Mouse (Mus musculus) frontal cortex, adult 2 months (tissue): ENCODE data around the gene Sult6b2. TPM values are rescaled to one million over a fixed set of nuclear protein-coding genes. Genes with fewer than 3 reads are reported as not detected.

Source experiments
- DNase-seq, 2 experiments: peaks; one replicate each; pipeline ENCODE4 v3.0.0; 2022; ENCODE audit warnings: low spot score in 1 of 2; ENCODE audit errors: extremely low spot score in 1 of 2
- polyA plus RNA-seq: library from polyadenylated mRNA; depleted of rRNA; stranded (reverse); fragments of >200 nt; gene quantifications from 2 replicates; pipeline ENCODE4 v1.2.3, GENCODE M21; 2012

The Sult6b2 gene
- polyA plus RNA-seq, 1 experiment: 0.22 TPM

- DNase-seq: no peak
Measured at GRCm38 (mm10) chr6:142779812-142780573, 24.3 kb downstream of the Sult6b2 start.

GRCm38 (mm10) chr6:142779045-142779811 lies 25.1 kb downstream of the Sult6b2 start:
- peak in 1 of 2 experiments; percentile 78 for DNase-seq

DNA sequence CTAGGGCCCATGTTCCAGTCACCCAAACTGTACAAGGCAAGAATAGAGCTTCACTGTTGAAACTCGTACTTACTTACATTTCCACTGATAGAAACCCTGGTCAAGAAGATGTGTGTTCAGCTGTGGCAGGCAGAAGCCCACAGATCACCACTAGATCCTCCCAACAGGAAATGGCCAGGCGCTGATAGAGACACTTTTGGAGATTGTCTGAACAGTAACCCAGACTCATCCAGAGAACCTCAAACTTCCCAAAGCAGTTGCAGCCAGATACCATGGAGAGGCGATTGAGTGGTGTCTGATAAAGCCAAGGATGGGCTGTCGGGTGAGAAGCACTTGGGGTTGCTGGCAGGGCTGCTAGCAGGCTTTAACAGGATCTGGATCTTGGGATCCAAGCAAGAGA lies 27.4 kb downstream of the Sult6b2 start:
- no peak for DNase-seq

DNA sequence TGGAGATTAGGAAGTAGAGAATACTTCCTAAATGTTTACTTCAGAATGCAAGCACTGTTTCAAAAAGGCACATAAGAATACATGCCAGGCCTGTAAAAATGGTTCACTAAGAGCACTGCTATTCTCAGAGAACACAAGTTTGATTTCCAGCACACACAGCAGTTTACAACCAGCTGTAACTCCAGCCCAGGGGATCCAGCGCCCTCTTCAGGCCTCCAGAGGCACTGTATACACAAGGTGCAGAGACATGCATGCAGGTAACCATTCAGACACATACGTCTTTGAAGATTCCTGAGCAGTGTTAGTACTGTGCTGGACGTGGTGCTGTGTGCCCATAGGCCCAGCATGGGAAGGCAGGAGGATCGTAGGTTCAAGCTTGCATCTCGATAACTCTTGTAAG lies 30.7 kb downstream of the Sult6b2 start:
- no peak for DNase-seq

DNA sequence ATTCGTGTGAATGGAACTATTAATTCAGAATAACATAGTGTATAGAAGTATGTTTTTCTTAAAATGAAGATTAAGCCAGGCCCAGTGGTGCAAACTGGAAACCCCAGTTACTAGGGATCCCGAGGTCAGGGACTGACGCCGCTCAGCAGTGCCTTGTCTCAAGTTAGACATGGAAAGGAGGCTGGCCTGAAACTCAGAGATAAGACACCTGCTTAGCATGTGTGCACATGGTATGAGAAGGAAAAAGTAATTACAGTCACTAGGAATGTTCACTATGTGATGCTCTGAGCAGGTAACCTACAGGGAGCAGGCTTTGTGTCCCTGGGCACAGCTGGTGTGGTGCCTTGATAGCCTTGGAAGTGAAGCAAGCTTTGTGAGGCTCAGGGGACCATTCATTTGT lies 32.7 kb downstream of the Sult6b2 start:
- no peak for DNase-seq

DNA sequence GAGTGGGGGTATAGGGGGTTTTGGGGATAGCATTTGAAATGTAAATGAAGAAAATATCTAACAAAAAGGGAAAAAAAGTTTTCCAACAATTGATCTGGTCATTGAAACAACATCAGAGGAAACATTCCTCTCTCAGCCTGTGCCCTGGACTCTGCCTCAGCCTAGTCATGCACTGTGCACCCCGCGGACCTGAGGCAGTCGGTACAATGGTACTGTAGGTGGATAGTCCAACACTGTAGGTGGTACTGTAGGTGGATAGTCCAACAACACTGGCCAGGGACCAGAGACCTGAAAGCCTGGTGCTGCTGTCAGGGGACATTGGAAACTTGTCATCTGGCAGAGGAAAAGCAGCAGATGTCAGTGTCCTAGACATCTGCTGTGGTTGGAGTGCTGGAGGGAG lies 34.4 kb downstream of the Sult6b2 start:
- no peak for DNase-seq

GRCm38 (mm10) chr6:142767305-142767704 lies 37.0 kb downstream of the Sult6b2 start:
- no peak for DNase-seq

- no peak for DNase-seq
Measured at GRCm38 (mm10) chr6:142764933-142765332, 39.4 kb downstream of the Sult6b2 start.

- no peak for DNase-seq
Measured at GRCm38 (mm10) chr6:142759633-142760032, 44.7 kb downstream of the Sult6b2 start.

DNA sequence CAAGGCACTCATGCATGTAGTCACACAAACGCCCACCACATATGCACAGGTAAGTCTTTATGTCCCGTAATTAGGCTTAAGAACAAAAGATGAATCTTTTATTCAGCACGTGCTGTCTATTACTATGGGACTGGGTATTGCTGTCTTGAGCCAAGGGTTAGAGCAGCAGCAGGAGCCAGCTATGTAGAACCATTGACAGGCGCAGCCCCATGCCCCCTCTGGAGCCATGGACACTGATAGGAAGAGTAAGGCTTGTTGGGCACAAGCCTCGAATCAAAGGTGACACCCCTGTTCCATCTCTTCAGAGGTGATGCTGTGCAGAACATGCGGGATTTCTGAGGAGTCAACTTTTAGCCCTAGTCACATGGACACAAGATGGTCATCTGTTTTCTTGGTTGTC lies 45.7 kb downstream of the Sult6b2 start:
- no peak for DNase-seq

DNA sequence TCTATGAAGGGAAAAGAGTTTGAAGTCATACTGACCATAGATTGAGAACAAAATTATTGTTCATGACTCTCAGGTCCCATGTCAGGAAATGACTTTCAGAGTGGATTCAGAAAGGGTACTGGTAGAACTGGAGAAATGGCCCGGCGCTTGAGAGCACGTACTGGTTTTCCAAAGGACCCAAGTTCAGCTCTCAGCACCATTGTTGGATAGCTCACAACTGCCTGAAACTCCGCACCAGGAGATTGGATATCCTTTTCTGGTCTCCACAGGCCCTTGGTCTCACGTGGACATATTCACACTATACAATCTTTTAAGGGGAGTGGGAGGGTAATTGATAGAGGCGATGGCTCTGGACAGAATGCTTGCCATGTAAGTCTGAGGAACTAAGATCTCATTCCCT lies 46.3 kb downstream of the Sult6b2 start:
- DNase-seq: no peak

DNA sequence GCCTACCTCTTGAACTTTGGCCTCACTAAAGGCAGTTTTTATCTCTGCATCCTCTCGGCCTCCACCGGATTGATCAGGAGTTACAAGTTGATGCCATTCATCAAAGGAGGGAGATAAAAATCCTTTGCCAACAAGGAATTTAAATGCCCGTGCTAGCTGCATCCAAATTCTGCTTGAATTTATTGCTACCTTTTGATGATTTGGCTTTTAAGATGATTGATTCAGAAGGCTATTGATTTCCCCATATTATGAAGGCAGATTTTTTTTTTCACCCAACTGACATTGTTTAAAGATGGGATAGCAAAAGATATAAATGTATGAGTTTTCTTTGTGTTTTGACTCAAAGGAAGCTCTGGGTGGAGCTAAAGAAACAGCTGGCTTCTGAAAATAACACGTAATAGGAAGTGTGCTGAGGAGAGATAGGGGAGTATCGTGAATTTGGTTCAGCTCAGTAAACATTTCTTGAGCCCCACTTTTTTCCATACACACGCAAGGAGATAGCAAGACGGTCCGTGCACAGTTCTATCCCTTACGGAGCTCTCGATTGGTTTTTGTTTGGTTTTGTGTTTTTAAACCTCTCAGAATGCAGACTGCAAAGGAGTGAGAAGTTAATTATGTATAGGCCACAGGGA lies 46.9 kb downstream of the Sult6b2 start:
- no peak for DNase-seq

DNA sequence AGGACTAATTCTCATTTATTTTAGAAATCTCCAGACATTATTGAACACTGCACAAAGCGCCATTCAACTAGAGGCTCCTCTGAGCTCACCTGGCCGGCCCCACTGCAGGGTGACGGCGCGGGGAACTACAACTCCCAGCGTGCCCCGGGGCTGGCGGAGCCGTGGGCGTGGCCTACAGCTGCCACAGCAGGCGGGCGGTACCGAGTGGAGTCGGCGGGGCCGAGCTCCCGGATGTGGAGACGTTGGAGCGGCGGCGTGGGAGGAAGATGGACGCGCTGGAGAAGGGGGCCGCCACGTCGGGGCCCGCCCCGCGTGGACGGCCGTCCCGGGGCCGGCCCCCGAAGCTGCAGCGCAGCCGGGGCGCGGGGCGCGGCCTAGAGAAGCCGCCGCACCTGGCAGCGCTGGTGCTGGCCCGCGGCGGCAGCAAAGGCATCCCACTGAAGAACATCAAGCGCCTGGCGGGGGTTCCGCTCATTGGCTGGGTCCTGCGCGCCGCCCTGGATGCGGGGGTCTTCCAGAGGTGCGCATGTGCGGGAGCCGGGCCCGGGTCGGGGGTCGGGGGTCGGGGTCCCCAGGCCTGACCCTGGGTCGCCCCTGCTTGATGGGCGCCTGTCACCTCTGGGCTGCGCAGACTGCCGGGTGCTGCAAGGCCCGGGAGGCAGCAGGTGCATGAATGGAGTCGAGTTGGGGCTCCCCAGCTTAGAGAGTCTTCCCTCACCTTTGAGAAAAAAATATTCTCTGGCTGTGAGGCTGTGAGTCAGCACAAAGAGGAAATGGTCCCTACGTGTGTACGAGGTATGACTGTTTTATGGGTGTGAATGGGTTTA lies 47.6 kb downstream of the Sult6b2 start, which contains the start of gene Cmas:
Gene Cmas (plus strand): TSS at position 180 of the 827 bp plus-strand sequence.
- DNase-seq: peak; percentile 85 to 94

DNA sequence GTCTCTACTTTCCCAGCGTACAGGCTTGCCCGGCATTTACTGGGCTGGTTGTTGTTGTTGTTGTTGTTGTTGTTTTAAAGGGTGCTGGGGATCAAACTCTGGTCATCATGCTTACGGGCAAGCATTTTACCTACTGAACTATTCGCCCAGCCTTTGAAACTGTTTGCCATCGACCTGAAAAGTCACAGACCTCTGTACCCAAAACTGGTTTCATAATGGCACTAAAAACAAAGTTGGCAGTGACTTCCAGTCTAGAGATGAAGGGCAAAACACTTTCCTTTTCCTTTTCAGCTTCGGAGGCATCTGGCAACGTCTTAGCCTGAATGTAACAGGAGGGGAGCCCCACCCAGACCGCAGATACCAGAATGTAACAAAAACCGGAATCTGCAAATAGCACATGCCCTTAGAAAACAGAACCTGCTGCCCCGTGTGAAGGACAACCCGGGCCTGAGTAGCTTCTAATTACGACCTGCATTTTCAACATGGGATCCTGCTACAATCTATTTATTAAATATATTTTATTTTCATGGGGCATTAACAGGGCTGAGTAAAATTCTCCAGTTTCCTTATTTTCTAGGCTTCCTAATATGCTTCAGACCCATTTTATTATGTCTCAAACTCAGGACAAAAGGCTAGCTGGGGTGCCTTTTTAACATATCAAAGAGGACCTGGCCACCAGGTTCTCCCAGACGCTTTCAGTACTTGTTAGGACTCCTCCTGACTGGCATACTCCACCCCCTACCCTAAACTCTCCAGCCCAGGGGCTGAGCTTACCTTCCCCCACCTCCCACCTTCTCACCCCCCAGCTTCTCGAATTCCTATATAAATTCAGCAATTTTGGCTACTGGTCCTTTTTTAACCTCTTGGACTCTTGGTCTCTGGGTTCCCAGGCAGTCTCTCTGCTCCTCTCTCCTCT lies 51.7 kb downstream of the Sult6b2 start:
- no peak for DNase-seq

- no peak for DNase-seq
Measured at GRCm38 (mm10) chr6:142751365-142751764, 52.9 kb downstream of the Sult6b2 start.

DNA sequence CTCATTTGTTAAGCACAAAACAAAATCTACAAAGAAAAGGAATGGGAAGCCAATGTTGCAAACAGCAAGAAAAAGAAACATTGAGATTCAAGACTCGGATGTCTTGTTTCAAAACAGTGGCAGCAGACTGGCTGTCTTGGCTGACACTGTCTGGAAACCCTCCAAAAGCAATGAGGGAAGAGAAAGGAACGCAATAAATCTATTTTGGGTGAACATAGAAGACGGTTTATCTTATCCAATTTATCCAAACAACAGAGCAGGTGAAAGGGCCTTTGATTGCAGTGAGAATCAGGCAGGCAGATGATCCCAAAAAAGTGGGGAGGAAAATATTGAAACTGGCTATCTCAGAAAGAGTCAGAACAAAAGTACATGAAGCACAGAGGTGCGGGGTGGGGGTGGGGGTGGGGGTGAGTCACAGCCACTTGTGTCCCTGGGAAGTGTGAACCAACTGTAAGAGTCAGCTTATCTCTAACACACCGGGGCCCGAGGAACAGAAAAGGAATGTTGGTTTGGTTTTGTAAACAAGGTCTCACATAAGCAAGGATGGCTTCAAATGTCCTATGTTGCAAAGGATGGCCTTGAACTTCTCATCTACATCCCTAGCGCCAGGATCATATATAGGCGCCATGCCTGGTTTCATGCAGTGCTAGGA lies 56.1 kb downstream of the Sult6b2 start:
- DNase-seq: no peak

DNA sequence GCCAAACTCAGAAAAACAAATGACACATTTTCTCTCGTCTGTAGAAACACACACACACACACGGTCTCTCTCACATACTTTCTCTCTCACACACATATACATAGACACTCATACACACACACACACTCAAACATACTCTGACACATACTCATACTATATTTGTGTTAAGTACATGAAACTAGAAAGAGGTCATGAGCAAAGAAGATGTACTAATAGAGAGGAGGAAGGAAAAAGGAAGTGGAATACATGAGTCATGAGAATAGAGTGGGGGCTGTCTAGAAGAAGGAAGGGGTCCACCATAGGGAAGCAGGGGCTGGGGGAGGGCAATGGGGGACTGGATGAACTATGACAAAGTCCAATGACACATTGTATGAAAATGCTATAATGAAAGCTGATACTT lies 57.1 kb downstream of the Sult6b2 start:
- no peak for DNase-seq

DNA sequence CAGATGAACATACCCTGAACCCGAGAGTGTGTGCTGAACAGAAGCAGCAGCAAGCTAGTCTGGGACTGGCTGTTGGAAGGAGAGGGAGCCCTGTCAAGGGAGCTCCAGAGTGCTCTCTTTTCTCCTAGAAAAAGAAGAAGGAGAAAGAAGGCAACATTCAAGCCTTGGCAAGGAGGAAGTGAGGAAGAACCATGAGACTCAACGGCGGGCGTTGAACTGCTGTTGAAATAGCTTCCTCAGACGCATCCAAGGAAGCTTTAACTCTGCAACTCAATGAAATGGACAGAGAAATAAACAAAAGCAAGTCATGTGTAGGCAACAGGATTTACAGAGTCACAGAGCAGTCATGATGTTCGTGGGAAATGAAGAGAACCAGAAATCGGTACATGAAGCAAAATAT lies 57.5 kb downstream of the Sult6b2 start:
- DNase-seq: no peak

DNA sequence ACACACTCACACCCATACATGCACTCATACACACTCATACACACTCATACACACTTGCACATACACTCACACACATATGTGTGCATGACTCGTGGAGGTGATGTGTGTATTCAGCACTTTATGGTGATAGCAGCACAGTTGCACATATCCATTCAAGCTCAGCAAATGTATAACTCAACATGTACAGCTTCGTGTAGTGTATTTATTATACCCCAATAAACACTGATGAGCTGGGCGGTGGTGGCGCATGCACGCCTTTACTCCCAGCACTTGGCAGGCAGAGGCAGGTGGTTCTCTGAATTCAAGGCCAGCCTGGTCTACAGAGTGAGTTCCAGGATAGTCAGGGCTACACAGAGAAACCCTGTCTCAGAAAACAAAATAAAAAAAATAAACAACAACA lies 58.8 kb downstream of the Sult6b2 start:
- DNase-seq: no peak
